Mouse (Mus musculus) limb, embryonic 11.5 days (tissue): ENCODE measurements around the gene Plcz1. TPM values are rescaled to one million over a fixed set of nuclear protein-coding genes. Genes with fewer than 3 reads are reported as not detected.

ENCODE experiments used
- ATAC-seq: fragments of 200-750 bp; cut with Nextera tagmentation; 2 replicates; pipeline ENCODE4 v1.8.0; 2017; ENCODE audit warnings: low read depth; ENCODE audit not compliant: insufficient number of reproducible peaks, low FRiP score, low TSS enrichment
- DNase-seq: peaks from one replicate; pipeline ENCODE4 v3.0.0-alpha.2; 2015; ENCODE audit warnings: low spot score
- H3K27ac ChIP-seq: fragments of 300-500 bp; sonication (generic); replicated peaks from 2 replicates; pipeline ENCODE4 v1.5.1; 2014; ENCODE audit warnings: low read depth, mild to moderate bottlenecking, low read length
- H3K27me3 ChIP-seq: fragments of 300-500 bp; sonication (generic); 2 replicates; pipeline ENCODE4 v1.6.1; 2014; ENCODE audit warnings: mild to moderate bottlenecking, low read length, mixed read lengths; ENCODE audit not compliant: control insufficient read depth, insufficient read depth
- H3K36me3 ChIP-seq: fragments of 300-500 bp; sonication (generic); 2 replicates; pipeline ENCODE4 v1.6.1; 2014; ENCODE audit warnings: mild to moderate bottlenecking, low read length, moderate library complexity, mixed read lengths; ENCODE audit not compliant: control insufficient read depth, insufficient read depth
- H3K4me1 ChIP-seq: fragments of 300-500 bp; sonication (generic); 2 replicates; pipeline ENCODE4 v1.6.1; 2014; ENCODE audit warnings: low read length, mixed read lengths; ENCODE audit not compliant: control insufficient read depth, insufficient read depth
- H3K4me2 ChIP-seq: fragments of 300-500 bp; sonication (generic); 2 replicates; pipeline ENCODE4 v1.6.1; 2014; ENCODE audit warnings: low read depth, mild to moderate bottlenecking, moderate library complexity; ENCODE audit not compliant: severe bottlenecking
- H3K4me3 ChIP-seq: fragments of 300-500 bp; sonication (generic); 2 replicates; pipeline ENCODE4 v1.5.1; 2014; ENCODE audit warnings: low read depth, low read length
- H3K9ac ChIP-seq: fragments of 300-500 bp; sonication (generic); 2 replicates; pipeline ENCODE4 v1.6.1; 2014; ENCODE audit warnings: mild to moderate bottlenecking, low read length
- H3K9me3 ChIP-seq: fragments of 300-500 bp; sonication (generic); 2 replicates; pipeline ENCODE4 v1.6.1; 2016; ENCODE audit warnings: low read length; ENCODE audit not compliant: control insufficient read depth
- WGBS: fragments of 180-500 bp; shearing (Covaris S2); extraction: QIAGEN DNeasy Blood & Tissue Kit; methylation state at CpG from one replicate; pipeline ENCODE4 v1.1.7; 2014; 5-methylcytosine and 5-hydroxymethylcytosine counted together
- polyA plus RNA-seq: library from polyadenylated mRNA; unstranded; fragments of >200 nt; fragmentation: Nextera tagmentation; extraction: Ambion mirVana; gene quantifications from 2 replicates; pipeline ENCODE4 v1.2.1, GENCODE M21; 2014

The Plcz1 gene
- polyA plus RNA-seq, 1 experiment from 2014 or later, result not detected

DNA sequence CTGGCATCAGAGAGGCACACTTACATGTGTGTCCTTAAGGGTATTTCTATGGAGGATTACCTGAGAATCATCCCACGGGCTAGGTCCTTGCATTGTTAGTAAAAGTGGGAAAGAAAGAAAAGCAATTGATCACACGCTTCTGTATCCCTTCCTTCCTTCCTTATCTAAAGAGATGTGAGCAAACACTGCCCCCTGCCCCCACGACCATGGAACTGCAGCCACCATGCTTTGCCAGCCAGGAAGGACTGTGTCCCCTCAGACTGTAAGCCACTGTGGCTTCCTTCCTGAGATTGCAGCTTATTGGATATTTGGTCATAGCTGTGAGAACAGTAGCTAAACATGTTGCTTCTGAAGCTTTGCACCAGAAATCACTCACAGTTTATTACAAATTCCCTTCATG is 36.1 kb downstream of the Plcz1 start:
- Histone ChIP-seq H3K9me3 (0 out of 2 replicates have a peak, but pooled peaks cover 2% of the 10 kb centered on the region), H3K27me3 (no peaks in the 10 kb centered on the region), H3K4me2 (no peak overlapping the region), H3K4me1 (0 out of 2 replicates have a peak, but pooled peaks cover 2% of the 10 kb centered on the region), H3K27ac (no peak overlapping the region), H3K4me3 (no peak overlapping the region), H3K9ac (no peak overlapping the region), H3K36me3 (no peaks in the 10 kb centered on the region)
- ATAC-seq, result no peak
- WGBS, result 79% methylated on average over 3 of the region's 3 CpGs
- no peak for DNase-seq

- H3K36me3 ChIP-seq, result no peaks in the 10 kb centered on the region
- no peak overlapping the region for H3K4me3 ChIP-seq
- no peaks in the 10 kb centered on the region for H3K4me1 ChIP-seq
- WGBS, result 94% methylated on average over 10 of the region's 10 CpGs
- H3K9ac ChIP-seq, result no peak overlapping the region
- no peak overlapping the region for H3K27ac ChIP-seq
- no peaks in the 10 kb centered on the region for H3K27me3 ChIP-seq
- ATAC-seq, result no peak
- H3K4me2 ChIP-seq, result no peak overlapping the region
- peak; percentile 12 for DNase-seq
- H3K9me3 ChIP-seq, result no peaks in the 10 kb centered on the region
These were observed 51.7 kb downstream of the Plcz1 start for GRCm38 (mm10) chr6:139989597-139989996.

DNA sequence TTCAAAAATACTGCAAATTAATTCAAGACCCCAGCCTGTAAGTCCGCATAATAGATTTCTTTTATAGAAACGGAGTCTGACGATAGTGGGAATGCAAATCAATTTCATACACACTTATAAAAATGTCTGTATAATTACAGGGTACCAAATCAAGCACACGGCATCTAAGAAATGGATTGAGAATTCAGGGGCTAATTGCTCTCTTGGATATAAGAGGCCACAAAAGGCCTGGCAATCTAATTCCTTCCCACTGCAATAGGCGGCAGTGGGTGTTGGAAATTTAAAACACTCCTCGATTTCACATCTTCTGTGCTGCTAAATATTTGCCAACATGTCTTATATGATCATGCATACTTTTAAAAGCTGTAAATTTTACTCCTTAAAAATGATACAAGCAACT is 52.2 kb downstream of the Plcz1 start:
- WGBS, result 81% methylated on average over 6 of the region's 6 CpGs
- Histone ChIP-seq H3K36me3 (no peaks in the 10 kb centered on the region), H3K4me3 (no peak overlapping the region), H3K27ac (no peak overlapping the region), H3K4me2 (no peak overlapping the region), H3K9me3 (no peaks in the 10 kb centered on the region), H3K4me1 (no peaks in the 10 kb centered on the region), H3K9ac (no peak overlapping the region), H3K27me3 (no peaks in the 10 kb centered on the region)
- ATAC-seq (no peak), DNase-seq (peak; percentile 12)

DNA sequence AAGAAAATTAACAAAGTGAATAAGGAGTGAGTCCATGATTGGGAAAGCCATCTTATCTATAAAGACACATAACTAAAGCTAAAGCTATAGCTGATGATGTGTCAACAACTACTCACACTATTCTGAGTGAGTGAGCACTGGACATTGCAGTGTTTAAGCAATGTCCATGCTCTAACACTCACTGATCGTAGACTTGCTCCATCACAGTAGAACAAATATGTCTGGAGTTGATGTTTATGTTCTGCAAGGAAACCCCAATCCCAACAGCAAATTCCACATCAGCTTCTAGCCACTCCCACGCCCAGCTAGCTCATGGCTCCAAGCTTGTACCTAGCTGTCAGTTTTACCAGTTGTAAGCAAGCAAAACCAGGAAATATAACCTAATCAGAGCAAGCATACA is 54.7 kb downstream of the Plcz1 start:
- no peaks in the 10 kb centered on the region for H3K27me3 ChIP-seq
- ATAC-seq (no peak), DNase-seq (peak; percentile 19)

DNA sequence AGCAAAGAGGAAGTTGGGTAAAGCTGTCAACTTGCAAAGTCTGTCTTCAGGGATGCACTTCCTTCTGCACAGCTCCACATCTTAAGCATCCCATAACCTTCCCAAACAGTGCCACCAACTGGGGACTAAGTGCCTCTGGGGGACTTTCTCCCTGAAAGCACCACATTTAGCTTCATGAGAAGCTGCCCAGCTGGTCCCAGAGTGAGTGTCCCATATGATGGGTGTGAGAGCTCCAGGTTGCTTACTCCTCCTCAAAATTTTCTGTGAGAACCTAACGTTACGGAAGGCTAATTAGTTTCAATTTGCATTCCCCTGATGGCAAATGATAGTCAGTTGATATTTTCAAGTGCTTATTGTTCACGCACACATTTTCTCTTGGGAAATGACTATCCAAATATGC is 57.2 kb downstream of the Plcz1 start:
- Histone ChIP-seq H3K4me3 (no peak overlapping the region), H3K36me3 (no peaks in the 10 kb centered on the region), H3K4me2 (no peak overlapping the region), H3K27ac (no peak overlapping the region), H3K9ac (no peak overlapping the region), H3K27me3 (no peaks in the 10 kb centered on the region), H3K9me3 (no peaks in the 10 kb centered on the region), H3K4me1 (no peaks in the 10 kb centered on the region)
- 94% methylated on average over 3 of the region's 3 CpGs for WGBS
- ATAC-seq (no peak), DNase-seq (no peak)

More for the DNA sequence above, 54.7 kb downstream of the Plcz1 start:
- 85% methylated on average over 2 of the region's 2 CpGs for WGBS
- Histone ChIP-seq H3K4me1 (no peaks in the 10 kb centered on the region), H3K36me3 (no peaks in the 10 kb centered on the region), H3K4me3 (no peak overlapping the region), H3K9me3 (no peaks in the 10 kb centered on the region), H3K9ac (no peak overlapping the region), H3K4me2 (no peak overlapping the region), H3K27ac (no peak overlapping the region)

DNA sequence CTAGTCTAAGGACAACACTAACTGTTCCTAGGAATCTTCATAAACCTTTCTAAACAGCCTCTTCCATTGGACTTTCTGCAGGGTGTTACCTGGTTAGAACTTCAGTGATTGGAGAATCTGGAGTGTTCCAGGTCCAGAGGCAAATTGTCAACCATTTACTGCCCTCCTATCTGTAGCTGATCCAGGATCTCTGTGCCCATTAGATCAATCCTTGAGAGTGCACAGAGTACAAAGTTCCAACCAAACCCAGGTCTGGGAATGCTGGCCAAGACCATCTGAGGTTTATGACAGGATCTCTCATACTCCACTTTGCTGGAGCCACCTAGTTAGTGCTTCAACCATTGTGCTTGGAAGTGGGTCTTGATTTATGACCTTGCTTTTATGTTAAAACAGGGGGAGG is 60.2 kb downstream of the Plcz1 start:
- Histone ChIP-seq H3K4me2 (no peak overlapping the region), H3K27ac (no peak overlapping the region), H3K4me3 (no peak overlapping the region), H3K27me3 (no peaks in the 10 kb centered on the region), H3K4me1 (no peaks in the 10 kb centered on the region), H3K36me3 (no peaks in the 10 kb centered on the region), H3K9me3 (no peaks in the 10 kb centered on the region), H3K9ac (no peak overlapping the region)
- ATAC-seq (no peak), DNase-seq (no peak)

DNA sequence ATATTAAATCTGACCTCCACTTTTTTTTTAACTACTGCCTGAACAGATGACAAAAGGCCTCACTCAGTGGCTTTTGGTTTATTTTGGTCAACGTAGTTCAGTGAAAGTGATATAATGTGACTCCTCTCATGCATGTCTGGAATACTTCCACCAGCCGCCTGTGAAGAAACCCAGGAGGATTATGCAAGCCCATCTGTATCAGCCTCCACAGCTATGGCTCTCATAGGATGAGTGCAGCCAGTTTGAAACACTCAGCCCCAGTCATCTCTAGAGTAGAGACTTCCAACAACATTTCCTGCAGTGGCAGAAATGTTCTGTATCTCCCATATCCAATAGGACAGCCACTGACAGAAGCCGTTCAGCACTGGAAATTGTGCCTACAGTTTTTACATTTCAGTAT is 63.1 kb downstream of the Plcz1 start:
- no peak for ATAC-seq
- 64% methylated on average over 3 of the region's 3 CpGs for WGBS
- Histone ChIP-seq H3K4me1 (no peaks in the 10 kb centered on the region), H3K27me3 (no peaks in the 10 kb centered on the region), H3K4me3 (no peak overlapping the region), H3K9me3 (no peaks in the 10 kb centered on the region), H3K27ac (no peak overlapping the region), H3K4me2 (no peak overlapping the region), H3K9ac (no peak overlapping the region), H3K36me3 (no peaks in the 10 kb centered on the region)
- no peak for DNase-seq

- ATAC-seq, result no peak
- Histone ChIP-seq H3K9me3 (no peaks in the 10 kb centered on the region), H3K27me3 (no peaks in the 10 kb centered on the region), H3K36me3 (no peaks in the 10 kb centered on the region; the same call in 1 of the 2 replicates), H3K27ac (no peak overlapping the region), H3K4me1 (no peaks in the 10 kb centered on the region), H3K4me2 (no peak overlapping the region), H3K4me3 (no peak overlapping the region), H3K9ac (no peak overlapping the region)
- 84% methylated on average over 5 of the region's 5 CpGs for WGBS
- DNase-seq, result no peak
These were observed 66.6 kb downstream of the Plcz1 start for GRCm38 (mm10) chr6:139974668-139975067.

DNA sequence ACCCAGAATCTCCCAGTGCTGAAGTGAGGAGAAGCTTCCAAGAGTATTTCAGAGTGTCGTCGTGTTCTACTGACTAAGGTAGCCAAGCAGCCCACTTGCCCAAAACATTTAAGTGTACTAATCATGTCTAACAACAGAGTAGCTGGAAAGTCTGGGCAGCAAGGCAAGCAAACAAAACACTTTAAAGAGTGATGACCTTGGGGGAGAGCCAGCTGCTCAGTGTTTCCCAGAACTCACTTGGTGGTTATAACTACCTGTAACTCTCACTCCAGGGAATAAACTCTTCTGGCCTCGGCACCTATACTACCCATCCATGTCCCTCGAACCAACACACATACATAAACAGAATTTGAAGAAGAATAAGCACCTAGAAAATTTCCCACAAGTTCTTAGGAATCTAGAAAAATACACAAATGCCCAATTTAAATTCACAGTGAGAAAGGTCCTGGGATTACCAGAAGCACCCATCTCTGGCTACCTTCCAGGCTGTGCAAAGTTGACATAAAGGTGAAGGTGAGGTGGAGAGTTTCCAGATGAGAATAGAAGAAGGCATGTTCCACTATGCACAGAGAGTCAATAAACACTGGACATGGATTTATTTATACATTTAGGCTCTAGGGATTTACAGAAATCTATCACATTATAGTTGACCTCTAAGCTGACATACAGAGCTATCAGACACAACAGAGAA is 69.5 kb downstream of the Plcz1 start:
- WGBS, result 81% methylated on average over 4 of the region's 4 CpGs
- H3K27ac ChIP-seq, result no peak overlapping the region
- ATAC-seq (no peak), DNase-seq (no peak)
- H3K9ac ChIP-seq, result no peak overlapping the region
- no peaks in the 10 kb centered on the region for H3K4me1 ChIP-seq
- H3K4me2 ChIP-seq, result no peak overlapping the region
- no peaks in the 10 kb centered on the region for H3K27me3 ChIP-seq
- H3K9me3 ChIP-seq, result no peaks in the 10 kb centered on the region
- no peak overlapping the region for H3K4me3 ChIP-seq
- no peaks in the 10 kb centered on the region; the same call in 1 of the 2 replicates for H3K36me3 ChIP-seq
